Mouse (Mus musculus): ENCODE measurements at regions not wholly inside any gene's neighbourhood (a gene's known extent, or its start where the extent isn't known, plus 50 kb on each side); places are given as distances from the start of the nearest gene placed in this dataset.

DNA sequence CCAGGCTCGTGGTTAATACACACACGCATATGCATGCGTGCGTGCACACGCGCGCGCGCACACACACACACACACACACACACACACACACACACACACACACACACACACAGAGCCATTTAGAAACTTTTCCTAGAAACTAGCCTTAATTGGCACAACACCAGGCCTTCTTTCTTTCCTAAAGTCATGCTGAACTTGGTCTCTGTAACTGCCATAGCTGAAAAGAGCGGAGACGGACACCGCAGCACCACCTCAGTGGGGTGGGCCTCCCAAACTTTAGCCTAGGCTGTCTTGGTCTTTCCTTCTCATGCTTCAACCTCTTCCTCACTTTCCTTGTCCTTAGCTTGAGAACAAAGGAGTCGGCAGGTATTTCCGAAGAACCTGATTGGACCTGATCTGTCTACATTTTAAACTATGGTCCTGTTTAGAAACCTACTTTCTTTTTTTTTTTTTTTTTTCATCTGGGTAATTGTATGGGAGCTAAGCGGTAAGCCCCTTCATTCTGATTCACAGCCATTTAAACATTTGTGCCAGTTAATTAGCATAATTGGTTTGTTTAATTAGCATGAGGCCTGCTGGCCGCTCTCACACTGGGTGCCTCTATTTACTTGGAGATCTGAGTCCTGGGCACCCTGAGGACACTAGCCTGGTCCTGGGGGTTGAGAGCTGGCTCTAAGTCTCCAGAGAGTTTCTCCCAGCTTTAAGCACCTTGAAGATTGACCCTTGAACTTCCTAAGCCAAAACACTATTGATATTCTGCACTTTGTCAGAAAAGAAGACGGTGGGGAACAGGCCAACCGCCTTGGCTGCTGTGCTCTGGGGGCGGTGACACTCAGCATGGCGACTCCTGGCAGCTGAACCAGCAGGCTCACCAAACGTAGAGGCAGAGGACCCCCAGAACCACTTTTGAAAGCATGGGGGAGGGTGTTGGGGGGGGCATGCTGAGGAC is 269.7 kb upstream of the Irx3 start:
- in situ Hi-C loops (cut with MboI, MseI), result no loop called here

DNA sequence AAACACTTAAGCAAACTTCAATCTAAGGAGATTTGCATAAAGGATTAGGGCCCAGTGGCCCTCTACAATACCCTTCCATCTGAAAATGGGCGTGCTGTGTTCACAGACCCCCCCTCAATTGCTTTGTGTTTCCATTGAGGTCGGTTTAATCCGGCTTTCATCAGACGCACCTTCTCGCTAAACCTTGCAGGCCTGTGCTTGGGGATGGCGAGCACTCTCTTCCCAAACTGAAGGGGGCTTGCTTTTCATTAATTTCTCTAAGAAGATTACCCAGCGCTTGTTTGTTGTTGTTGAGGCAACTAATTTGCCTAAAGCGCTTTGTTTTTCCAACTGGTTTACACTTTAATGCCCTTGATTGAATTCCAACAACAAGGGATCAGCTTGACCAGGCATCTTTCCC is 268.8 kb upstream of the Irx3 start:
- in situ Hi-C loops (cut with MboI, MseI), result no loop called here

GRCm38 (mm10) chr8:92066435-92066834 is 264.6 kb upstream of the Irx3 start:
- in situ Hi-C loops (cut with MboI, MseI), result no loop called here

DNA sequence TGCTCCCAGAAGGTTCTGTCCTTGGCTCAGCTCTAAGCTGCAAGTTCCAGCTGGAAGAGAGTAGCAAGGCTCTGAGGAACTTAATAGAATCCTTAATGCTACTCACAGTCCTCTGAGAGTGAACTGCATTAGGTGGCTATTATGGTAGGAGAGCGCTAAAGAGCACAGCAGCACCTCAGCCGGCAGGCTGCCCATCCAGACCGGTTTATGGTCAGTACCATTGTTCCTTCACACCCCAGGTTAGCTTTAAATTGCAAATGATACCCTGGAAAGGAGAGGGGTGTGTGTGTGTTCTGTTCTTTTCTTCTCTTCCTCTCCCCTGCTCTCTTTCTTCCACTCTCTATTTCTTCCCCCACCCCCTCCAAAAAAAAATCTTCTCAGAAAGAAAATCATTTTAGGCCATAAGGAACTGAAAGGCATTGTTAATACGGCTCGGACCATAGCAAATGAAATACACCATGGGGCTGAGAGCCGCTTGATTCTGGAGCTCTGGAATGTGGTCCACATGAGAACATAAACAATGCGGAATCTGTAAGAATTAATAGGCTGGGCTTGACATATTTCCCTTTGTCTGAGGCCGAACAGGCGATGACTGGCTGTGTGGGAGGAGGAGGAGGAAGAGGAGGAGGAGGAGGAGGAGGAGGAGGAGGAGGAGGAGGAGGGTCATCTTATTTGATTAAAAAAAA is 263.8 kb upstream of the Irx3 start:
- in situ Hi-C loops (cut with MboI, MseI), result no loop called here

GRCm38 (mm10) chr8:92064971-92065370 is 263.1 kb upstream of the Irx3 start:
- in situ Hi-C loops (cut with MboI, MseI), result no loop called here

GRCm38 (mm10) chr8:92064175-92064821 is 262.4 kb upstream of the Irx3 start:
- in situ Hi-C loops (cut with MboI, MseI), result no loop called here

DNA sequence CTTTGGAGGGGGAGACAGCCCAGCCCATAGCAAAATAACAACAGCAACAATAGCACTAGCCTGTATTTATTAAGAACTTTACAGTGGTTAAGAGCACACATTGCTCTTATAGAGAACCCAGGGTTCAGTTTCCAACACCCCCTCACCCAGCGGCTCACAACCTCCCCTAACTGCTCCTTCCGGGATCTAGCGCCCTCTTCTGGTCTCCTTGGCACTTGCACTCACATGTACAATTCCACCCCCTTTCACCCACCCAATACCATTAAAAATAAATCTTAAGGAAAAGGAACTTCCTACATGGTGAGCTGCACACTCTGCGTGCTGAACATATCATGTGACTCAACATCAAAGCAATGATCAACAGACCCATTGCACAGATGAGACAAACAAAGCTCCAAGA is 261.5 kb upstream of the Irx3 start:
- in situ Hi-C loops (cut with MboI, MseI), result no loop called here

GRCm38 (mm10) chr8:92059471-92059870 is 257.6 kb upstream of the Irx3 start:
- in situ Hi-C loops (cut with MboI, MseI), result no loop called here

GRCm38 (mm10) chr8:92058953-92059352 is 257.1 kb upstream of the Irx3 start:
- in situ Hi-C loops (cut with MboI, MseI), result no loop called here

GRCm38 (mm10) chr8:92057857-92058256 is 256.0 kb upstream of the Irx3 start:
- in situ Hi-C loops (cut with MboI, MseI), result no loop called here

- in situ Hi-C loops (cut with MboI, MseI), result no loop called here
Measured at GRCm38 (mm10) chr8:92055590-92055989, 253.7 kb upstream of the Irx3 start.

DNA sequence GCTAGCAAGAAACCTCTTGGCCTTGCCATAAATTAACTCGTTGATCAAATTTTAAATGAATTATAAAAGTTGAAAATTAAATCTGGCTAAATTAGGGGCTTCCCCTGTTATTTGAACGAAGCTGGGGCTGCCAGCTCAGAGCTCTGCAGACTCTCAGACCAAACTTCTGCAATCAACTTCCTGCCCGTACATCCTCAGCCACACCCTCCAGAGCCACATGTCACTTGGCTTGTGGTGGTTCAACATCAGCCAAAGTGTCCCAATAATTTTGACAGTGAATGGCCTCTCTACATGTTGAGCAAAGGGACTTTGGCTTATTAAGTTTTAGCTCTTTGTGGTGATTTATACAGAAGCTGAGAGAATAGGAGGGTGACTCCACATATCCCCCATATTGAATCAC is 242.8 kb upstream of the Irx3 start:
- in situ Hi-C loops (cut with MboI, MseI), result no loop called here

DNA sequence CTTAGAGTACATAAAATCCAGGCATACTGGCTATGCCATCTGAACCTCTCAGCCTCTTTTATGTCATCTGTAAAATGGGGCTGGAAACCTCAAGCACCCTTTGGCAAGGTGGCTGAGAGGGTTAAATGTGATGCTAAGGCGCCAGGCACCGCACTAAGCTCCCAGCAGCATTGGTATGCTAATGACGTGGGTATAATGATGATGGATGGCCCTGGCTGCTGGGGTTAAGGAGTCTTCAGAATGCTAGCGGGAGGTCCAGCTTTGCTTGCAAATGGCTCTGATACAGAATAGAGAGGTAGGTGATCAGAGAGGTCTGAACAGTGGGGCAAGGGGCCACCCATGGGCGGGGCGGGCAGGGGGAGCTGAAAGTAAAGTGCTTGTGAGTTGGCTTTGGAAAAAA is 241.1 kb upstream of the Irx3 start:
- in situ Hi-C loops (cut with MboI, MseI), result no loop called here

GRCm38 (mm10) chr8:92029954-92030353 is 228.1 kb upstream of the Irx3 start:
- in situ Hi-C loops (cut with MboI, MseI), result no loop called here

DNA sequence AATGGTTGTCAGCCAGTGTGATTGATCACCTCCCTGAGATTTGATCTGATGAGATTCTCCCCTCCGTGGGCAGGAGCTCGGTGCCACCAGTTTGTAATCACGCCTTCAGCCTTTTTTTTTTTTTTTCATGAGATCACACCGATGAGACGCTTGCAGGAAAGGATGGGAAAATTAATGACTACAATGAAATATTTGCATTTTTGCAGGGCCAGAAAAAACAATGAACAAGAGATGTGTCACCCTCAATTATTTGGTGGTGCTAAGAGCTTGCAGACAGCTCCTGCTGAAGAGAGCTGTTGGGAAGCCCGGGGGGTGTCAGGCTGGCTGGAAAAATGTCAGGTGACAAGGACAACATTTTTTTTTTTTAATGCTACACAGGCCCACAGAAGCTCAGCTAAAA is 227.6 kb upstream of the Irx3 start:
- in situ Hi-C loops (cut with MboI, MseI), result no loop called here

DNA sequence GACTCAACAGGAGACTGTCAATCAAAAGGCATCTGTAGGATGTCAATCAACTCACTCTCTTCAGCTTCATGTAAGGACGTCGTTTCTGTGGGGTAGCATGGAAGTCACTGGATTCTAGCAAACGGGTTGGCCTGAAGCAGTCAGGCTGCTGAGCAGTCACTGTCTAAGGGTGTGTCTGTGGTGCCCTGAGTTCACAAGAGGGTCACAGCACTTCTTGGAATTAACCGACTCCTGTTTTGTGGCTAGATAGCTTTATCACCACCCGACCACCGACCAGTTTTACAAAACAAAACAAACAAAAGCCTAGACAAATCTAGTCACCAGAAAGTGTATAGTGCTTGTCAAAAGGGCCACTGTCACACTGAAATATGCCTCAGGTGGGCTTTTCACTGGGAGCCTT is 226.4 kb upstream of the Irx3 start:
- in situ Hi-C loops (cut with MboI, MseI), result no loop called here

DNA sequence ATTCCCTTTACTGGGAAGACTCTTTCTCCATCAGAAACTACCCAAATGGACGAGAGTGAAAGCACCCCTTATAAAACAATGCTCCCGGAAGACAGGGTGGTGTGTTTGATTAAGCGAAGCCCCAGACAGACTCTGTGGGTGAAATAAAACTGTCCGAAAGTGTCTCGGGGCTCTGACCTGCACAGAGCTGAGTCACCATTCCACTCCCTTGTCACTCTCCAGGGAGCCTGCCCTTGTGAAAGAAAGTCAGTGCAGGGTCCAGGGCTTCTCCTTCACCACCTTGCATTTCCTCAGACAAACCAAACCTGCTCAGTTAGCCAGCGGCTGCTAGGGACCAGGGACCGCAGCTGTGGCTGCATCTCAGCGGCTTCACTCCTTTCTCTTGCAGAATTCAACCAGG is 222.3 kb upstream of the Irx3 start:
- in situ Hi-C loops (cut with MboI, MseI), result no loop called here

DNA sequence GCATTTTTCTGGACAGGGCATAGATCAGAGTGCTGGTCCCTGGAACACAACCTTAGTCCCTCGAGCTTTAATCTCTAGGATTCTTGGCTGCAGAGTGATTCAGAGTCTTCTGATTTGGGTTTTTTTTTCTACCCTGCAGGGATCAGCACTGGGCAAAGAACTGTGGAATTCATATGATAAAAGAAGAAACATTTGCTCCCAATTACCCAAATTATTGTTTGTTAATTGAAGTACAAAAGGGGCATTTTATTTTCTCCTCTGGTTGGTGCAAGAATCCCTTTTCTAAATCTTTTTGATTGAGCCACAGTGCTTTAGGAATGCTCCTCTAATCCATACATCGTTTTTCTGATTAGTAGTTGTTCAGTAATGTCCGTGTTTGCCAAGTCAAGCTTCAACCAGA is 219.7 kb upstream of the Irx3 start:
- in situ Hi-C loops (cut with MboI, MseI), result no loop called here

- in situ Hi-C loops (cut with MboI, MseI), result no loop called here
Measured at GRCm38 (mm10) chr8:92014704-92015103, 212.8 kb upstream of the Irx3 start.

GRCm38 (mm10) chr8:92013183-92013582 is 211.3 kb upstream of the Irx3 start:
- in situ Hi-C loops (cut with MboI, MseI), result no loop called here

- in situ Hi-C loops (cut with MboI, MseI), result no loop called here
Measured at GRCm38 (mm10) chr8:92010412-92010811, 208.5 kb upstream of the Irx3 start.
